Mouse (Mus musculus) lung, postnatal 36 days (tissue): ENCODE data around the gene Cwc27.

Experiments
- DNase-seq: peaks from one replicate; pipeline ENCODE4 v3.0.0; 2022; ENCODE audit warnings: mixed read lengths

Gene Cwc27

GRCm38 (mm10) chr13:104763193-104763592 lies 53.7 kb downstream of the Cwc27 start:
- no peak for DNase-seq

- no peak for DNase-seq
Observed at GRCm38 (mm10) chr13:104762401-104762800, 54.5 kb downstream of the Cwc27 start.

- DNase-seq = no peak
Observed at GRCm38 (mm10) chr13:104759381-104759780, 57.6 kb downstream of the Cwc27 start.

- no peak for DNase-seq
Observed at GRCm38 (mm10) chr13:104747032-104747431, 69.9 kb downstream of the Cwc27 start.

- DNase-seq = no peak
Observed at GRCm38 (mm10) chr13:104742866-104743265, 74.1 kb downstream of the Cwc27 start.

GRCm38 (mm10) chr13:104729261-104730046 lies 87.5 kb downstream of the Cwc27 start:
- peak; percentile 6 for DNase-seq

- DNase-seq = peak; percentile 37
Observed at GRCm38 (mm10) chr13:104727681-104728080, 89.3 kb downstream of the Cwc27 start.

GRCm38 (mm10) chr13:104720133-104720532 lies 96.8 kb downstream of the Cwc27 start:
- DNase-seq = no peak

GRCm38 (mm10) chr13:104694612-104695355 lies 122.2 kb downstream of the Cwc27 start:
- DNase-seq = peak; percentile 42

GRCm38 (mm10) chr13:104692710-104693109 lies 124.2 kb downstream of the Cwc27 start:
- no peak for DNase-seq

GRCm38 (mm10) chr13:104685537-104685936 lies 131.4 kb downstream of the Cwc27 start:
- no peak for DNase-seq

GRCm38 (mm10) chr13:104684361-104685011 lies 132.5 kb downstream of the Cwc27 start:
- DNase-seq = no peak

- DNase-seq = peak; percentile 77
Observed at GRCm38 (mm10) chr13:104681212-104681611, 135.7 kb downstream of the Cwc27 start.

- no peak for DNase-seq
Observed at GRCm38 (mm10) chr13:104661188-104661587, 155.8 kb downstream of the Cwc27 start.

GRCm38 (mm10) chr13:104660042-104660680 lies 156.8 kb downstream of the Cwc27 start:
- DNase-seq = no peak

- peak; percentile 67 for DNase-seq
Observed at GRCm38 (mm10) chr13:104656666-104657272, 160.2 kb downstream of the Cwc27 start.

- DNase-seq = no peak
Observed at GRCm38 (mm10) chr13:104655137-104655536, 161.8 kb downstream of the Cwc27 start.

- DNase-seq = no peak
Observed at GRCm38 (mm10) chr13:104651763-104652162, 165.2 kb downstream of the Cwc27 start.

GRCm38 (mm10) chr13:104650654-104651053 lies 166.3 kb downstream of the Cwc27 start:
- DNase-seq = no peak

- DNase-seq = peak; percentile 24
Observed at GRCm38 (mm10) chr13:104650145-104650544, 166.8 kb downstream of the Cwc27 start.

- no peak for DNase-seq
Observed at GRCm38 (mm10) chr13:104645778-104646425, 171.0 kb downstream of the Cwc27 start.

GRCm38 (mm10) chr13:104644185-104644584 lies 172.8 kb downstream of the Cwc27 start:
- DNase-seq = no peak
